ENCODE assay signal across 10 mouse cellular contexts in genomic region chr17:85645312-85645711, GRCm38 (mm10). TPM values are rescaled to one million over a fixed set of nuclear protein-coding genes. Genes with fewer than 3 reads are reported as not detected.
DNase-seq lines count a peak whose midpoint lies in the region; ATAC-seq lines count a peak whose summit lies in the region.
"Had no signal": no experiment of that assay in that cellular context is flagged by ENCODE, and none has a peak within 500 bp of the region (broad histone marks: within the 10 kb centered on the region; RNA-seq: fewer than 3 reads in every experiment).

No protein-coding gene starts in this region.

- peaks cover 67% of the 10 kb centered on the region for H3K27me3 ChIP-seq in lung, embryonic 15.5 days
- peaks cover 93% of the 10 kb centered on the region for H3K27me3 ChIP-seq in forebrain, embryonic 10.5 days (ENCODE audit: poor library complexity, severe bottlenecking)
- H3K27me3 ChIP-seq in intestine, embryonic 16.5 days (replicated peaks; ENCODE audit: control insufficient read depth, insufficient read depth, low read length): peaks cover 32% of the 10 kb centered on the region
- peaks cover 80% of the 10 kb centered on the region for H3K27me3 ChIP-seq in neural tube, embryonic 15.5 days (replicated peaks)

- no peaks in the 10 kb centered on the region for H3K9me3 ChIP-seq in lung, embryonic 15.5 days
- peaks cover 4% of the 10 kb centered on the region; the same call in 1 of the 2 replicates for H3K9me3 ChIP-seq in forebrain, embryonic 10.5 days
- no peaks in the 10 kb centered on the region for H3K9me3 ChIP-seq in intestine, embryonic 16.5 days (ENCODE audit: control insufficient read depth, low read length)
- H3K9me3 ChIP-seq in neural tube, embryonic 15.5 days (replicated peaks): no peaks in the 10 kb centered on the region

- peaks cover 10% of the 10 kb centered on the region; the same call in 1 of the 2 replicates for H3K4me1 ChIP-seq in lung, embryonic 15.5 days
- peaks cover 29% of the 10 kb centered on the region for H3K4me1 ChIP-seq in forebrain, embryonic 10.5 days
- H3K4me1 ChIP-seq in intestine, embryonic 16.5 days (ENCODE audit: control insufficient read depth, insufficient read depth, low read length): peaks cover 7% of the 10 kb centered on the region
- H3K4me1 ChIP-seq in neural tube, embryonic 15.5 days: peaks cover 14% of the 10 kb centered on the region

- no peak for ATAC-seq in lung, embryonic 15.5 days (ENCODE audit: borderline replicate concordance, extremely low read depth, low FRiP score, low TSS enrichment)
- no peak for ATAC-seq in intestine, embryonic 16.5 days
- ATAC-seq in neural tube, embryonic 15.5 days (ENCODE audit: low FRiP score): peak; percentile 52; the same call in 1 of the 2 replicates

- H3K9ac ChIP-seq in lung, embryonic 15.5 days: no peak overlapping the region
- no peak overlapping the region for H3K9ac ChIP-seq in intestine, embryonic 16.5 days (ENCODE audit: low read depth, low read length)
- peak overlapping the region; percentile 51 for H3K9ac ChIP-seq in neural tube, embryonic 15.5 days (replicated peaks)

- 18% methylated on average over 9 of the region's 12 CpGs for WGBS in lung, embryonic 15.5 days
- WGBS in forebrain, embryonic 10.5 days: 8% methylated on average over 9 of the region's 12 CpGs
- WGBS in intestine, embryonic 16.5 days: 13% methylated on average over 10 of the region's 12 CpGs
- 5% methylated on average over 10 of the region's 12 CpGs for WGBS in neural tube, embryonic 15.5 days

- no peak overlapping the region for H3K27ac ChIP-seq in lung, embryonic 15.5 days
- peak overlapping the region; percentile 75 for H3K27ac ChIP-seq in forebrain, embryonic 10.5 days
- no peak overlapping the region for H3K27ac ChIP-seq in intestine, embryonic 16.5 days (ENCODE audit: low read length)
- H3K27ac ChIP-seq in neural tube, embryonic 15.5 days (replicated peaks): no peak overlapping the region

- peak overlapping the region; percentile 33 for H3K4me3 ChIP-seq in lung, embryonic 15.5 days
- peak overlapping the region; percentile 52 for H3K4me3 ChIP-seq in forebrain, embryonic 10.5 days
- peak overlapping the region; percentile 34 for H3K4me3 ChIP-seq in intestine, embryonic 16.5 days (ENCODE audit: low read length)
- H3K4me3 ChIP-seq in neural tube, embryonic 15.5 days (replicated peaks): peak overlapping the region; percentile 39

- H3K4me2 ChIP-seq in lung, embryonic 15.5 days: peak overlapping the region; percentile 68
- H3K4me2 ChIP-seq in intestine, embryonic 16.5 days (ENCODE audit: low read depth, low read length): peak overlapping the region; percentile 56
- H3K4me2 ChIP-seq in neural tube, embryonic 15.5 days: peak overlapping the region; percentile 79

- DNase-seq in lung, postnatal 14 days: no peak
- DNase-seq in forebrain, embryonic 10.5 days (ENCODE audit: extremely low spot score, low spot score): no peak
- DNase-seq in thymus, postnatal 10 days (ENCODE audit: low spot score in 2 of 2): no peak
- no peak for DNase-seq in adrenal gland, postnatal 36 days
- no peak for DNase-seq in thymus, postnatal 0 days (ENCODE audit: low spot score)

- H3K36me3 ChIP-seq in lung, embryonic 15.5 days: no peaks in the 10 kb centered on the region
- no peaks in the 10 kb centered on the region for H3K36me3 ChIP-seq in forebrain, embryonic 10.5 days (replicated peaks)
- no peaks in the 10 kb centered on the region for H3K36me3 ChIP-seq in intestine, embryonic 16.5 days (ENCODE audit: control insufficient read depth, insufficient read depth, low read length)
- H3K36me3 ChIP-seq in neural tube, embryonic 15.5 days: no peaks in the 10 kb centered on the region

RNA-seq across cellular contexts. Expression of gene Six3, which starts 31.9 kb away (rescaled TPM):
- polyA plus RNA-seq in lung, embryonic 15.5 days (2015; fragmentation: Nextera tagmentation; extraction: Ambion mirVana): not detected in 2 replicates
- polyA plus RNA-seq in forebrain, embryonic 10.5 days (2016; fragmentation: Nextera tagmentation; extraction: Ambion mirVana): 13.1 and 15.5 TPM in 2 replicates
- not detected in 2 replicates for polyA plus RNA-seq in intestine, embryonic 16.5 days (2015; fragmentation: Nextera tagmentation; extraction: Ambion mirVana)
- polyA plus RNA-seq in neural tube, embryonic 15.5 days (2015; fragmentation: Nextera tagmentation; extraction: Ambion mirVana): not detected in 2 replicates
- total RNA-seq in adrenal gland, postnatal 36 days (2021): not detected
- 0.07 TPM in 1 of 2 replicates, not detected in the other for polyA plus RNA-seq in thymus, postnatal 0 days (2015; fragmentation: Nextera tagmentation; extraction: Ambion mirVana)
- total RNA-seq: gastrocnemius, postnatal 10 days had no signal

RNA-seq across cellular contexts. Expression of gene Six2, which starts 42.8 kb away (rescaled TPM):
- polyA plus RNA-seq in lung, embryonic 15.5 days (2015; fragmentation: Nextera tagmentation; extraction: Ambion mirVana): 0.21 and 0.55 TPM in 2 replicates
- 9.7 and 10.9 TPM in 2 replicates for polyA plus RNA-seq in forebrain, embryonic 10.5 days (2016; fragmentation: Nextera tagmentation; extraction: Ambion mirVana)
- polyA plus RNA-seq in intestine, embryonic 16.5 days (2015; fragmentation: Nextera tagmentation; extraction: Ambion mirVana): 0.12 and 0.13 TPM in 2 replicates
- 1.3 TPM in 1 of 2 replicates, not detected in the other for polyA plus RNA-seq in neural tube, embryonic 15.5 days (2015; fragmentation: Nextera tagmentation; extraction: Ambion mirVana)
- total RNA-seq in adrenal gland, postnatal 36 days (2021): not detected
- polyA plus RNA-seq in thymus, postnatal 0 days (2015; fragmentation: Nextera tagmentation; extraction: Ambion mirVana): 4.7 and 5.4 TPM in 2 replicates
- polyA plus RNA-seq: Patski had no signal

Comparison
In these comparisons a context has a peak if more than half of its experiments do, and no peak if none do; other contexts are left out.
1. RNA of gene Six3, which starts 31.9 kb away (polyA plus RNA-seq): 13.1 to 15.5 TPM in forebrain, embryonic 10.5 days; 0.07 TPM in thymus, postnatal 0 days, not detected in lung, embryonic 15.5 days, not detected in intestine, embryonic 16.5 days and not detected in neural tube, embryonic 15.5 days; every median in the first group is over 10 times any median in the second.
2. Peak in every context shown above with its lines, with median percentiles within 50 percentile points of each other: H3K4me2 ChIP-seq and H3K4me3 ChIP-seq.